In genomic region chr19:28002708-28003107, GRCm38 (mm10) we compare ENCODE assay signal across 24 mouse cellular contexts. TPM values are rescaled to one million over a fixed set of nuclear protein-coding genes. Genes with fewer than 3 reads are reported as not detected.
A peak's percentile ranks its signal among the peaks of the same experiment; 100 is the strongest.
DNase-seq lines count a peak whose midpoint lies in the region; ATAC-seq and TF ChIP-seq lines count a peak whose summit lies in the region.
"Had no signal": no experiment of that assay in that cellular context is flagged by ENCODE, and none has a peak within 500 bp of the region (broad histone marks: within the 10 kb centered on the region; RNA-seq: fewer than 3 reads in every experiment).

No protein-coding gene starts in this region.

- no peaks in the 10 kb centered on the region for H3K36me3 ChIP-seq in heart, embryonic 12.5 days
- no peaks in the 10 kb centered on the region for H3K36me3 ChIP-seq in heart, adult 2 months (ENCODE audit: control insufficient read depth, insufficient read depth, low read length)
- 0 out of 2 replicates have a peak, but pooled peaks cover 2% of the 10 kb centered on the region for H3K36me3 ChIP-seq in splenic B cell, adult 2 months (ENCODE audit: control insufficient read depth, insufficient read depth, low read length, poor library complexity, severe bottlenecking)
- H3K36me3 ChIP-seq: embryonic facial prominence, embryonic 10.5 days; embryonic facial prominence, embryonic 13.5 days; forebrain, embryonic 12.5 days; forebrain, embryonic 15.5 days; hindbrain, embryonic 10.5 days; hindbrain, embryonic 13.5 days; intestine, embryonic 15.5 days had no signal

- WGBS in heart, embryonic 12.5 days, result 76% methylated on average over 3 of the region's 3 CpGs
- WGBS in heart, adult 2 months, result 71% methylated on average over 3 of the region's 3 CpGs

- no peaks in the 10 kb centered on the region for H3K27me3 ChIP-seq in heart, embryonic 12.5 days (replicated peaks)
- no peaks in the 10 kb centered on the region for H3K27me3 ChIP-seq in heart, adult 2 months (ENCODE audit: control insufficient read depth, insufficient read depth, low read length)
- no peaks in the 10 kb centered on the region for H3K27me3 ChIP-seq in splenic B cell, adult 2 months (ENCODE audit: control insufficient read depth, insufficient read depth, low read length, poor library complexity, severe bottlenecking)
- H3K27me3 ChIP-seq: embryonic facial prominence, embryonic 13.5 days; forebrain, embryonic 12.5 days; forebrain, embryonic 15.5 days; hindbrain, embryonic 13.5 days; intestine, embryonic 15.5 days had no signal

- no peaks in the 10 kb centered on the region for H3K9me3 ChIP-seq in heart, embryonic 12.5 days (replicated peaks)
- H3K9me3 ChIP-seq: embryonic facial prominence, embryonic 10.5 days; embryonic facial prominence, embryonic 13.5 days; forebrain, embryonic 12.5 days; forebrain, embryonic 15.5 days; hindbrain, embryonic 10.5 days; hindbrain, embryonic 13.5 days; intestine, embryonic 15.5 days had no signal

- H3K4me3 ChIP-seq in heart, embryonic 12.5 days, result no peak overlapping the region
- no peak overlapping the region for H3K4me3 ChIP-seq in heart, adult 2 months
- H3K4me3 ChIP-seq in layer of hippocampus, adult 2 months, result no peak overlapping the region; the same call in 1 of the 2 replicates
- H3K4me3 ChIP-seq: embryonic facial prominence, embryonic 10.5 days; embryonic facial prominence, embryonic 13.5 days; erythroblast, embryonic 14.5 days; forebrain, embryonic 12.5 days; forebrain, embryonic 15.5 days; gastrocnemius, adult 2 months; hindbrain, embryonic 10.5 days; hindbrain, embryonic 13.5 days; intestine, embryonic 15.5 days had no signal

- TF ChIP-seq POLR2A in heart, adult 2 months (IDR thresholded peaks at IDR 0.05; ENCODE audit: insufficient read depth, low read depth, low read length), result no peak

- no peak for DNase-seq in heart, adult 2 months
- no peak for DNase-seq in layer of hippocampus, adult 2 months (ENCODE audit: low spot score in 2 of 2)
- no peak for DNase-seq in layer of hippocampus, adult 8-10 months (ENCODE audit: low spot score in 2 of 2)
- peak; percentile 7 for DNase-seq in splenic B cell, adult 2 months (ENCODE audit: low read depth, low spot score)
- DNase-seq: adrenal gland, postnatal 10 days; adrenal gland, postnatal 36 days; cerebellum, adult 11 months; cerebellum, adult 9-11 months; embryo, embryonic 11 days; gastrocnemius, adult 2 months; gastrocnemius, postnatal 14 days; heart, postnatal 36 days; kidney, adult 11 months had no signal

- TF ChIP-seq CTCF in heart, adult 2 months (IDR thresholded peaks at IDR 0.05), result no peak
- no peak for TF ChIP-seq CTCF in layer of hippocampus, adult 2 months (conservative IDR thresholded peaks at IDR 0.05)

- ATAC-seq in heart, embryonic 12.5 days (ENCODE audit: insufficient number of reproducible peaks, low FRiP score), result no peak
- no peak for ATAC-seq in cerebellum, adult (ENCODE audit: insufficient number of reproducible peaks, low FRiP score, low TSS enrichment)
- ATAC-seq: activated CD4-positive, CD25-positive, alpha-beta regulatory T cell, adult 4 months; intestine, embryonic 15.5 days had no signal

- H3K27ac ChIP-seq in heart, embryonic 12.5 days (ENCODE audit: poor library complexity, severe bottlenecking), result 0 out of 2 replicates have a peak overlapping the region, but pooled peaks have one; percentile 43
- no peak overlapping the region for H3K27ac ChIP-seq in heart, adult 2 months
- H3K27ac ChIP-seq in layer of hippocampus, adult 2 months, result peak overlapping the region; percentile 32; the same call in 1 of the 2 replicates
- H3K27ac ChIP-seq: embryonic facial prominence, embryonic 10.5 days; embryonic facial prominence, embryonic 13.5 days; forebrain, embryonic 12.5 days; forebrain, embryonic 15.5 days; hindbrain, embryonic 10.5 days; hindbrain, embryonic 13.5 days; intestine, embryonic 15.5 days had no signal

- no peaks in the 10 kb centered on the region for H3K79me2 ChIP-seq in heart, adult 2 months (replicated peaks; ENCODE audit: control insufficient read depth, insufficient read depth, low read length)

- no peak overlapping the region for H3K4me2 ChIP-seq in heart, embryonic 12.5 days
- H3K4me2 ChIP-seq: embryonic facial prominence, embryonic 13.5 days; forebrain, embryonic 12.5 days; forebrain, embryonic 15.5 days; hindbrain, embryonic 13.5 days; intestine, embryonic 15.5 days had no signal

- intact Hi-C loops in heart, adult 2 months (cut with DNase I), result no loop called here

- TF ChIP-seq EP300 in heart, adult 2 months (IDR thresholded peaks at IDR 0.05; ENCODE audit: insufficient read depth, low read depth, low read length), result no peak

- H3K9ac ChIP-seq in heart, embryonic 12.5 days, result no peak overlapping the region
- no peak overlapping the region for H3K9ac ChIP-seq in heart, adult 2 months (ENCODE audit: low read depth, low read length)
- H3K9ac ChIP-seq: embryonic facial prominence, embryonic 13.5 days; forebrain, embryonic 12.5 days; forebrain, embryonic 15.5 days; hindbrain, embryonic 13.5 days; intestine, embryonic 15.5 days had no signal

- peaks cover 4% of the 10 kb centered on the region for H3K4me1 ChIP-seq in heart, embryonic 12.5 days (replicated peaks)
- no peaks in the 10 kb centered on the region for H3K4me1 ChIP-seq in heart, adult 2 months (ENCODE audit: control insufficient read depth, insufficient read depth, low read length)
- H3K4me1 ChIP-seq: embryonic facial prominence, embryonic 10.5 days; intestine, embryonic 15.5 days had no signal

RNA-seq across cellular contexts. Expression of gene Rfx3, which starts 8.3 kb away (rescaled TPM):
- polyA plus RNA-seq in heart, embryonic 12.5 days (2016; fragmentation: Nextera tagmentation; extraction: Ambion mirVana), result 6.7 and 7.8 TPM in 2 replicates
- total RNA-seq in heart, adult 2 months (2021), result 1 to 10 TPM; 2.7 to 3.1 TPM
- 1.2 and 1.5 TPM in 2 replicates for polyA plus RNA-seq in heart, adult 2 months (2012; rRNA removed)
- 100 to 1,000 TPM; 142 to 150 TPM for total RNA-seq in layer of hippocampus, adult 2 months (2021)
- total RNA-seq in layer of hippocampus, adult 8-10 months (2022), result 100 to 1,000 TPM in 3 of 4 experiments, 10 to 100 TPM in 1; 97.2 to 132 (median 109) TPM

Comparison
In these comparisons a context has a peak if more than half of its experiments do, and no peak if none do; other contexts are left out.
1. RNA of gene Rfx3, which starts 8.3 kb away (total RNA-seq): 142 to 150 TPM in layer of hippocampus, adult 2 months and 97.2 to 132 TPM in layer of hippocampus, adult 8-10 months; 2.7 to 3.1 TPM in heart, adult 2 months; every median in the first group is over 10 times any median in the second.